Mouse (Mus musculus) embryonic facial prominence, embryonic 10.5 days (tissue): Measurements from ENCODE around the gene Ces1c. TPM values are rescaled to one million over a fixed set of nuclear protein-coding genes. Genes with fewer than 3 reads are reported as not detected.

ENCODE experiments used
- DNase-seq: peaks from one replicate; pipeline ENCODE4 v3.0.0-alpha.2; 2017; ENCODE audit warnings: low spot score
- H3K27ac ChIP-seq: fragments of 300-500 bp; sonication (generic); replicated peaks from 2 replicates; pipeline ENCODE4 v1.5.1; 2016; ENCODE audit warnings: mild to moderate bottlenecking
- H3K27me3 ChIP-seq: fragments of 300-500 bp; sonication (generic); replicated peaks from 2 replicates; pipeline ENCODE4 v1.6.1; 2016; ENCODE audit warnings: low read depth, mild to moderate bottlenecking; ENCODE audit not compliant: poor library complexity, severe bottlenecking
- H3K36me3 ChIP-seq: fragments of 300-500 bp; sonication (generic); replicated peaks from 2 replicates; pipeline ENCODE4 v1.6.1; 2016; ENCODE audit warnings: mild to moderate bottlenecking, moderate library complexity
- H3K4me1 ChIP-seq: fragments of 300-500 bp; sonication (generic); 2 replicates; pipeline ENCODE4 v1.6.1; 2016
- H3K4me3 ChIP-seq: fragments of 300-500 bp; sonication (generic); 2 replicates; pipeline ENCODE4 v1.5.1; 2016; ENCODE audit warnings: mild to moderate bottlenecking, moderate library complexity
- H3K9me3 ChIP-seq: fragments of 300-500 bp; sonication (generic); 2 replicates; pipeline ENCODE4 v1.6.1; 2016; ENCODE audit warnings: mild to moderate bottlenecking
- WGBS: fragments of 180-500 bp; shearing (Covaris S2); methylation state at CpG from one replicate; pipeline ENCODE4 v1.1.7; 2016; 5-methylcytosine and 5-hydroxymethylcytosine counted together
- polyA plus RNA-seq: library from polyadenylated mRNA; unstranded; fragments of >200 nt; fragmentation: Nextera tagmentation; extraction: Ambion mirVana; gene quantifications from 2 replicates; pipeline ENCODE4 v1.2.1, GENCODE M21; 2016

The Ces1c gene
- not detected in 2 replicates for polyA plus RNA-seq

GRCm38 (mm10) chr8:93131233-93131980, at the start of gene Ces1c:
Gene Ces1c (minus strand): TSS chr8:93131283.
- H3K36me3 ChIP-seq: no peaks in the 10 kb centered on the region
- no peaks in the 10 kb centered on the region for H3K4me1 ChIP-seq
- no peak within 1 kb of the TSS for H3K4me3 ChIP-seq
- H3K27ac ChIP-seq: no peak within 1 kb of the TSS
- WGBS: 86% methylated on average over 3 of the region's 3 CpGs
- no peaks in the 10 kb centered on the region for H3K9me3 ChIP-seq
- no peaks in the 10 kb centered on the region for H3K27me3 ChIP-seq
- DNase-seq: no peak

- no peak overlapping the region for H3K4me3 ChIP-seq
- H3K4me1 ChIP-seq: peaks cover 10% of the 10 kb centered on the region
- DNase-seq: no peak
- no peaks in the 10 kb centered on the region for H3K36me3 ChIP-seq
- 81% methylated on average over 4 of the region's 4 CpGs for WGBS
- no peak overlapping the region for H3K27ac ChIP-seq
- no peaks in the 10 kb centered on the region for H3K27me3 ChIP-seq
- H3K9me3 ChIP-seq: no peaks in the 10 kb centered on the region
Observed at GRCm38 (mm10) chr8:93180581-93181129, 49.6 kb upstream of the Ces1c start.

DNA sequence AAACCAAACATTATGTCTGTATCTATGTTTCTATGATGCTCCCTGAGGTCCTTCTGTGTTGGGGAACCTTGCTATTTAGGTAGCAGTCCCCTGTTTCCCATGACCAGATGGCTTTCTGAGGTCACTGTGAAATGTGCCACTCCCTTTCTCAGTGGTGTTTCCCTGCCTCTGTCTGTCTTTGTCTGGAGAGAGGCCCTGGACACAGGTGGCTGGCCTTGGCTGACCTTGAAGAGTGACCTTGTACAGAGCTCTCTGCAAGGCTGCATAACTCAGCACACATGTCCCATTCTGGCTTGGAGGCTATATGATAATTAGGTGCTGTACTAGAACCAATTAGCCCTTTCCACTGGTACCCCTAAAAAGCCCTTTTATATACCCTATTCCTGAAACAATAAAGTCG, 45.5 kb upstream of the Ces1c start:
- WGBS: 59% methylated on average over 1 of the region's 1 CpGs
- H3K27ac ChIP-seq: no peak overlapping the region
- H3K4me1 ChIP-seq: peaks cover 13% of the 10 kb centered on the region
- no peaks in the 10 kb centered on the region for H3K36me3 ChIP-seq
- no peak overlapping the region for H3K4me3 ChIP-seq
- peak; percentile 30 for DNase-seq
- no peaks in the 10 kb centered on the region for H3K9me3 ChIP-seq
- H3K27me3 ChIP-seq: no peaks in the 10 kb centered on the region

DNA sequence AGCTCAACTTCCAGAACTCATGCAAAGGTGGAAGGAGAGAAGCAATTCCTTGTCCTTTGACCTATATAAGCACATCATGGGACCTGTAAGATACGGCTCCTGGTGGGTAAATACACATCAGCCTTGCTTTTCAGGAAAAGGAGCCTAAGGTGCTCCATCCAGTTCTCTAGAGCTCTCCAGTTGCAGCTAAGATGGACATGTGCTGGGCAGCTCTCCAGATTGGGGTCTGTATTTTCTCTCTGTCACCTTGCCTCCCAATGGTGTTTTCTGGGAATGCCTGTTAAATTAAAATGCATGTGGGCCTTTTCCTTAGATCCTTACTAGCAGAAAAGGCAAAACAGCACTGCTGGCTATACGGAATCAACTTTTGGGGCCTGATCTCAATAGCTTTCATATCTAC, 43.5 kb upstream of the Ces1c start:
- Histone ChIP-seq H3K4me1 (peaks cover 13% of the 10 kb centered on the region), H3K9me3 (no peaks in the 10 kb centered on the region), H3K27me3 (no peaks in the 10 kb centered on the region), H3K36me3 (no peaks in the 10 kb centered on the region), H3K27ac (no peak overlapping the region), H3K4me3 (no peak overlapping the region)
- 93% methylated on average over 2 of the region's 2 CpGs for WGBS
- DNase-seq: no peak

DNA sequence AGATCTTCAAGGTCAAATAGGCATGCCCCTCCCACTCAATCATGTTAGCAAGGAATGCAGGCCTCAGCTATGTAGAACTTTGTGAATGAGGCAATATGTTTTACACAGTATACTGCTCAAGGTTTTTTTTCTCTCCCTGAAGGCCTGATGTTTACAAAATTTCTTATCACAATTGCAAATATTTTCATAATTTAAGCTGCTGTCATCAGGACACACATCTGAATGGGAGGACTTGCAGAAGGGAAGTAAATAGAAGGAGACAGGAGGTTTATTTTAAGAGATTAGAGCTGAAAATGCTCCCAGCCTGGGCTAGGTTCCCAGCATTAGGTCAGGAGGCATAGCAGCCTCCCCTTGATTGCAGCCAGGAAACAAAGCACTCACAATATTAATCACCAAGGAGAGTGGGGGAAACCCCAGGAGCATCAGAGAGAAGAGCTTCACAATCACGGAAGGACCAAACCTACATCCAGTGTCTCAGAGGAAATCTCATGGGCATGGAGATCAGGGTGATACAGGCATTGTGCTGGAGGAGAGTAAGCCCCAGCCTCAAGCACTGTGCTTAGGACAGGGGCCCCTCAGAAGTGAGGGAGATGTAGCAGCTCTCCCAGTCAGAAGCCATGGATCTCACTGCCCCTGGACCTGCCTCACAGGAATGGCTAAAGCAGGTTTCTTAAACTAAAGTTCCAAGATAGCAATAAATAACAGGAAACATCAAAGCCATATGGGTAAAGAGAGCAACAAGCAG, 40.9 kb upstream of the Ces1c start:
- 60% methylated on average over 1 of the region's 1 CpGs for WGBS

DNA sequence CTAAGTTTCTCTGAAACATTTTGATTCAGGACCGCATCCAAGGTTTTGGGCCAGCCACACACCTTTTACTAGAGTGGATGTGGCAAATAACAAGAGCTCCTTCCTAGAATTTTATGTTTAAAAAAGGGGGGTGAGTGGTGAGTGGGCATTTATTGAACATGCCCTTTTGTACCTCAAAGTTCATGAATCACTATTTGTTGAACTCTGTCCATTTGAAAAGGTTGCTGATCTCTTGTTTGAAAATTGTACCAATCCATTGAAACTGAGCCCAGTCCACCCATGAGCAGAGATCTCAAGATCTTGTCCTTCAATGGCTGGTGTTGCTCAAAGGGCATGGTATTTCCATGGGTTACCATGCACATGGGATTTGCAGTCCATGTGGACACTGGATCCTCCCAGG, 32.3 kb upstream of the Ces1c start:
- 94% methylated on average over 1 of the region's 1 CpGs for WGBS
- Histone ChIP-seq H3K27ac (no peak overlapping the region), H3K4me1 (no peaks in the 10 kb centered on the region), H3K36me3 (no peaks in the 10 kb centered on the region), H3K27me3 (no peaks in the 10 kb centered on the region), H3K4me3 (no peak overlapping the region), H3K9me3 (no peaks in the 10 kb centered on the region)
- no peak for DNase-seq

More for the DNA sequence above, 40.9 kb upstream of the Ces1c start:
- Histone ChIP-seq H3K9me3 (no peaks in the 10 kb centered on the region), H3K4me1 (peaks cover 12% of the 10 kb centered on the region), H3K27me3 (no peaks in the 10 kb centered on the region), H3K36me3 (no peaks in the 10 kb centered on the region), H3K4me3 (no peak overlapping the region), H3K27ac (no peak overlapping the region)
- no peak for DNase-seq

DNA sequence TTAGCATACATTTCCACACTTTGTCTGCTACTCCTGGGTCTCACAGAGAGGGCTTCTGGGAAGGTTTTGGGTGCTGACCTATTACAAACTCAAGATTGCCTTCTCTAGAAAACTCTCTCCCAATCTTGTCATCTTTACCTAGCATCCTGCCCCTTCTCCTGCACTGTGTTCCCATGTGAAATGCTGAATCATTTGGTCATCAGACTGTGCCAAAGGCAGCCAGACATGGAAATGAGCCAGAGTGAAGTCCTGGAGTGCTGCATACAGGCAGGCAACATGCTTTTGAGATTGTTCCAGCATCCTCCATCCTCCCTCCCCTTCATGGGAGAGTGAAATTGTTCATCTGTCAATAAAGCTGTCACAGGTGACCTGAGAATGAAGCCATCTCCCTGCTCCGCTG, 20.3 kb upstream of the Ces1c start:
- H3K27me3 ChIP-seq: no peaks in the 10 kb centered on the region
- DNase-seq: no peak
- no peak overlapping the region for H3K4me3 ChIP-seq
- H3K9me3 ChIP-seq: no peaks in the 10 kb centered on the region
- 93% methylated on average over 1 of the region's 1 CpGs for WGBS
- no peak overlapping the region for H3K27ac ChIP-seq
- H3K4me1 ChIP-seq: no peaks in the 10 kb centered on the region
- H3K36me3 ChIP-seq: no peaks in the 10 kb centered on the region

DNA sequence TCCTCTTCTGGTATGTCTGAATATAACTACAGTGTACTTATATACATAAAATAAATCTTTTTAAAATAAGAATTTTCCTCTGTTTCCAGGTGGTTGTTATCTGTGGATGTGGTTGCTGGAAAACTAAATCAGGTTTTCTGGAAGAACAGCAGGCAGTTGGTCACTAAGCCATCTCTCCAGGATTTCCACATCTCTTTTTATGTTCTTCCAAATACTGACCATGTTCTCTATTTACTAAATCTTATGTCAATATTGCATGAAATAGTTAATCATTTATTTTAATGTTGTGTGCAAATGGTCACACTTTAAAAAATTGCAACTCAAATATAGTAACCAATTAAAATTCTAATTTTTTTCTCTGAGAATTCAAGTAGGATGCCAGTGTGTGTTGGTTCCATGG, 16.2 kb upstream of the Ces1c start:
- Histone ChIP-seq H3K36me3 (no peaks in the 10 kb centered on the region), H3K27me3 (no peaks in the 10 kb centered on the region), H3K4me3 (no peak overlapping the region), H3K4me1 (no peaks in the 10 kb centered on the region), H3K27ac (no peak overlapping the region), H3K9me3 (no peaks in the 10 kb centered on the region)
- no peak for DNase-seq

DNA sequence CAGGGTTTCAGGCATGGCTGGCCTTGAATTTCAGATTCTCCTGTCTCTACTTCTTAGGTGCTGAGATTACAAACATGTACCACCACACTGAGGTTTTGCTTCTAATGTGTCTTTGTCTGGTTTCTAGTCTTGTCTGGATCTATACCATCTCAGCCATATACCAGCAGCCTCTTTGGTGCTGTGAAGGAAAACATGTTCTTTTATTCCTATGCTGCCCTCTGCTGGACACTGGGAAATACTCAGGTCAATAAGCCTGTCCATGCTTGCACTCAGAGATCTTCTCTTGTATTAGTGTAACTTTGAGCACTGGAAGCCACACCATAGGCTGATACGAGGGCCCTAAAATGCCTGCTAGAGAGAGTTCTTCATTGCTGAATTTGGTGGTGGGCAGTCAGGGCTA, 9.6 kb upstream of the Ces1c start:
- Histone ChIP-seq H3K9me3 (no peaks in the 10 kb centered on the region), H3K27me3 (no peaks in the 10 kb centered on the region), H3K4me1 (no peaks in the 10 kb centered on the region), H3K36me3 (no peaks in the 10 kb centered on the region), H3K27ac (no peak overlapping the region), H3K4me3 (no peak overlapping the region)
- WGBS: 50% methylated on average over 1 of the region's 1 CpGs
- peak; percentile 22 for DNase-seq

- WGBS: 89% methylated on average over 2 of the region's 2 CpGs
Observed at GRCm38 (mm10) chr8:93132196-93132595, 1.1 kb upstream of the Ces1c start.

GRCm38 (mm10) chr8:93126476-93126875, 4.6 kb downstream of the Ces1c start:
- no peak overlapping the region for H3K27ac ChIP-seq
- no peak for DNase-seq
- H3K9me3 ChIP-seq: no peaks in the 10 kb centered on the region
- no peaks in the 10 kb centered on the region for H3K36me3 ChIP-seq
- WGBS: 89% methylated on average over 2 of the region's 2 CpGs
- H3K4me3 ChIP-seq: no peak overlapping the region
- H3K27me3 ChIP-seq: no peaks in the 10 kb centered on the region
- H3K4me1 ChIP-seq: no peaks in the 10 kb centered on the region

More at GRCm38 (mm10) chr8:93132196-93132595, 1.1 kb upstream of the Ces1c start:
- H3K27me3 ChIP-seq: no peaks in the 10 kb centered on the region
- no peak for DNase-seq
- no peak overlapping the region for H3K27ac ChIP-seq
- H3K36me3 ChIP-seq: no peaks in the 10 kb centered on the region
- no peak overlapping the region for H3K4me3 ChIP-seq
- H3K9me3 ChIP-seq: no peaks in the 10 kb centered on the region
- no peaks in the 10 kb centered on the region for H3K4me1 ChIP-seq

GRCm38 (mm10) chr8:93122005-93122404, 9.1 kb downstream of the Ces1c start:
- H3K4me1 ChIP-seq: no peaks in the 10 kb centered on the region
- H3K4me3 ChIP-seq: no peak overlapping the region
- no peak overlapping the region for H3K27ac ChIP-seq
- no peaks in the 10 kb centered on the region for H3K27me3 ChIP-seq
- 95% methylated on average over 1 of the region's 1 CpGs for WGBS
- DNase-seq: no peak
- no peaks in the 10 kb centered on the region for H3K9me3 ChIP-seq
- H3K36me3 ChIP-seq: no peaks in the 10 kb centered on the region

- H3K9me3 ChIP-seq: no peaks in the 10 kb centered on the region
- DNase-seq: peak; percentile 57
Observed at GRCm38 (mm10) chr8:93095376-93095775, 35.7 kb downstream of the Ces1c start.

More at GRCm38 (mm10) chr8:93095376-93095775, 35.7 kb downstream of the Ces1c start:
- no peaks in the 10 kb centered on the region for H3K4me1 ChIP-seq
- no peak overlapping the region for H3K4me3 ChIP-seq
- H3K27me3 ChIP-seq: no peaks in the 10 kb centered on the region
- no peaks in the 10 kb centered on the region for H3K36me3 ChIP-seq
- no peak overlapping the region for H3K27ac ChIP-seq
